Mouse (Mus musculus) lung, postnatal 0 days (tissue): ENCODE results near the gene Alb.

ENCODE experiments used
- CTCF ChIP-seq: IDR thresholded peaks from 2 replicates; pipeline ENCODE4 v1.5.1; 2016; ENCODE audit warnings: antibody characterized with exemption, mild to moderate bottlenecking
- EP300 ChIP-seq: IDR thresholded peaks from 2 replicates; pipeline ENCODE4 v1.6.1; 2016; ENCODE audit warnings: antibody characterized with exemption, mild to moderate bottlenecking, control low read depth

GRCm38 (mm10) chr5:90414142-90414924 lies 46.4 kb upstream of the Alb start:
- no peak for TF ChIP-seq CTCF
- TF ChIP-seq EP300: no peak
